Mouse (Mus musculus): Measurements from ENCODE around the gene Htra1. TPM values are rescaled to one million over a fixed set of nuclear protein-coding genes. Genes with fewer than 3 reads are reported as not detected.

The Htra1 gene
- polyA plus RNA-seq, 1 experiment from 2014 or later, result 7.9 TPM

- Histone ChIP-seq H3K4me3 (no peak overlapping the region), H3K9ac (no peak overlapping the region), H3K27ac (no peak overlapping the region), H3K4me2 (replicated peaks) (no peak overlapping the region), H3K9me3 (no peaks in the 10 kb centered on the region), H3K4me1 (0 out of 2 replicates have a peak, but pooled peaks cover 3% of the 10 kb centered on the region), H3K36me3 (no peaks in the 10 kb centered on the region), H3K27me3 (replicated peaks) (no peaks in the 10 kb centered on the region)
- ATAC-seq (ENCODE audit: low FRiP score, low read depth), result no peak
- 88% methylated on average over 10 of the region's 10 CpGs for WGBS
These were observed 17.5 kb downstream of the Htra1 start for GRCm38 (mm10) chr7:130953376-130953775.

- ATAC-seq (ENCODE audit: low FRiP score, low read depth), result no peak
- H3K36me3 ChIP-seq, result no peaks in the 10 kb centered on the region
- 89% methylated on average over 10 of the region's 10 CpGs for WGBS
- 0 out of 2 replicates have a peak, but pooled peaks cover 3% of the 10 kb centered on the region for H3K4me1 ChIP-seq
- H3K4me3 ChIP-seq, result no peak overlapping the region
- H3K9me3 ChIP-seq, result no peaks in the 10 kb centered on the region
- H3K27me3 ChIP-seq (replicated peaks), result no peaks in the 10 kb centered on the region
- H3K27ac ChIP-seq, result no peak overlapping the region
- H3K9ac ChIP-seq, result no peak overlapping the region
- H3K4me2 ChIP-seq (replicated peaks), result no peak overlapping the region
These were observed 18.3 kb downstream of the Htra1 start for GRCm38 (mm10) chr7:130954177-130954601.

GRCm38 (mm10) chr7:130958551-130958950, 22.6 kb downstream of the Htra1 start:
- no peak for ATAC-seq (ENCODE audit: low FRiP score, low read depth)
- H3K4me1 ChIP-seq, result no peaks in the 10 kb centered on the region; the same call in 1 of the 2 replicates
- no peaks in the 10 kb centered on the region for H3K36me3 ChIP-seq
- no peaks in the 10 kb centered on the region for H3K27me3 ChIP-seq (replicated peaks)
- 63% methylated on average over 7 of the region's 7 CpGs for WGBS
- no peak overlapping the region for H3K27ac ChIP-seq
- no peak overlapping the region for H3K4me2 ChIP-seq (replicated peaks)
- H3K9ac ChIP-seq, result no peak overlapping the region
- H3K4me3 ChIP-seq, result no peak overlapping the region
- H3K9me3 ChIP-seq, result no peaks in the 10 kb centered on the region

DNA sequence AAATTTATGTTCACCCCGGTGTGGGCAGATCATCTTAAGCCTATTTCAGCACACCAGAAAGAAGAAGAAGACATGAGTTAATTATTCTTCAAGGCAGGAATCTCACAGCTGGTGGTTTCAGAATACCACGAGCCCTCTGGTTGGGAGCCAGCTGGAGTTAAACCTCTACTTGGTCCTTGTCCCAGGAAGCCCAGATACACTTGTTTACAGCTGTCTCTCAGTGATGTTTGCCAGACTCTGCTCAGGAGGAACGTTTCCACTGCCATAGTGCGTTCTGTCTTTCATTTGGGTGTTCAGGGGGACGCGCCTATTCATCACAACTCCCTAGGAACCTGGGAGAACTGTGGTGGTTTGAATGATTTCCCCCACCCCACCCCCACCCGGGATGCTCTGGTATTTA, 24.0 kb downstream of the Htra1 start:
- Histone ChIP-seq H3K9ac (no peak overlapping the region), H3K4me3 (no peak overlapping the region), H3K4me1 (no peaks in the 10 kb centered on the region; the same call in 1 of the 2 replicates), H3K27me3 (replicated peaks) (no peaks in the 10 kb centered on the region), H3K36me3 (no peaks in the 10 kb centered on the region), H3K9me3 (no peaks in the 10 kb centered on the region), H3K27ac (no peak overlapping the region), H3K4me2 (replicated peaks) (no peak overlapping the region)
- WGBS, result 60% methylated on average over 7 of the region's 7 CpGs
- no peak for ATAC-seq (ENCODE audit: low FRiP score, low read depth)

DNA sequence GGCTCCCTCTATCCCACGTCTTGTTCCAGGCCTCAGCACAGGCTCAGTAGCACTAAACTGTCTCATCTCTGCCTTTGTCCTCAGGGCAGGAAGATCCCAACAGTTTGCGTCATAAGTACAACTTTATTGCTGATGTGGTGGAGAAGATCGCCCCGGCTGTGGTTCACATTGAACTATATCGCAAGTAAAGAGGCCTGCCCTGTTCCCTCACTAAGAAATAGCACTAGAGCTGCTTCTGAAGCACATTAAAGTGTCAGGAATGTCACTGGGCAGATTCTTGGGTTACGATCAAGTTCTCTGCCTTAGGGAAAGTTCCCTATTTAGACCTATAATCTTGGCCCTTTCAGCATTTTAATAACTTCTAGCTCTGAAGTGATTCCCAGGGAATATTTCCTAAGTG, 25.5 kb downstream of the Htra1 start:
- Histone ChIP-seq H3K27me3 (replicated peaks) (no peaks in the 10 kb centered on the region), H3K27ac (no peak overlapping the region), H3K4me1 (no peaks in the 10 kb centered on the region; the same call in 1 of the 2 replicates), H3K4me2 (replicated peaks) (no peak overlapping the region), H3K36me3 (no peaks in the 10 kb centered on the region), H3K4me3 (no peak overlapping the region), H3K9me3 (no peaks in the 10 kb centered on the region), H3K9ac (no peak overlapping the region)
- WGBS, result 89% methylated on average over 6 of the region's 6 CpGs
- ATAC-seq (ENCODE audit: low FRiP score, low read depth), result no peak

GRCm38 (mm10) chr7:130964686-130965085, 28.8 kb downstream of the Htra1 start:
- no peaks in the 10 kb centered on the region for H3K9me3 ChIP-seq
- H3K27me3 ChIP-seq (replicated peaks), result no peaks in the 10 kb centered on the region
- no peak overlapping the region for H3K4me3 ChIP-seq
- H3K27ac ChIP-seq, result no peak overlapping the region
- no peak overlapping the region for H3K9ac ChIP-seq
- ATAC-seq (ENCODE audit: low FRiP score, low read depth), result no peak
- no peak overlapping the region for H3K4me2 ChIP-seq (replicated peaks)
- H3K36me3 ChIP-seq, result no peaks in the 10 kb centered on the region
- H3K4me1 ChIP-seq, result no peaks in the 10 kb centered on the region; the same call in 1 of the 2 replicates
- WGBS, result 75% methylated on average over 5 of the region's 5 CpGs

DNA sequence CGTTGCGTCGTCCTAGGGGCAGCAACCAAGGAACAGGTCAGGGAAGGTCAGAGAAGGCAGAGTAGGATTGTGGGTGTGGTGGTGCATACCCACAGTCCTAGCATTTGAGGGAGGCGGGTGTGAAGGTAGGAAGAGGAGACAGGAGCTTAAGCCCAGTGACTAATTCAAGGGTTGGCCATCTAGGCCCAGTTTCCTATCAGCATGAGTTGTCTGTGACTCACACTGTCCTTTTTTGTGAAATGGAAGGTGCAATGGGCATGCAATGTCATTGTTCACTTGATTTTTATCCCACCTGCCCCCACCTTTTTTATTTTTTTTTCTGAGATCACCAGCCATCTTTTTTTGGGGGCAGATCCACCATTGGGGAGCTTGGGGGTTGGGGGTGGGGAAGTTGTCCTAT, 29.5 kb downstream of the Htra1 start:
- WGBS, result 89% methylated on average over 4 of the region's 4 CpGs
- no peaks in the 10 kb centered on the region for H3K27me3 ChIP-seq (replicated peaks)
- no peaks in the 10 kb centered on the region for H3K36me3 ChIP-seq
- H3K4me2 ChIP-seq (replicated peaks), result no peak overlapping the region
- no peaks in the 10 kb centered on the region for H3K9me3 ChIP-seq
- no peaks in the 10 kb centered on the region for H3K4me1 ChIP-seq
- H3K4me3 ChIP-seq, result no peak overlapping the region
- H3K27ac ChIP-seq, result no peak overlapping the region
- ATAC-seq (ENCODE audit: low FRiP score, low read depth), result no peak
- no peak overlapping the region for H3K9ac ChIP-seq

DNA sequence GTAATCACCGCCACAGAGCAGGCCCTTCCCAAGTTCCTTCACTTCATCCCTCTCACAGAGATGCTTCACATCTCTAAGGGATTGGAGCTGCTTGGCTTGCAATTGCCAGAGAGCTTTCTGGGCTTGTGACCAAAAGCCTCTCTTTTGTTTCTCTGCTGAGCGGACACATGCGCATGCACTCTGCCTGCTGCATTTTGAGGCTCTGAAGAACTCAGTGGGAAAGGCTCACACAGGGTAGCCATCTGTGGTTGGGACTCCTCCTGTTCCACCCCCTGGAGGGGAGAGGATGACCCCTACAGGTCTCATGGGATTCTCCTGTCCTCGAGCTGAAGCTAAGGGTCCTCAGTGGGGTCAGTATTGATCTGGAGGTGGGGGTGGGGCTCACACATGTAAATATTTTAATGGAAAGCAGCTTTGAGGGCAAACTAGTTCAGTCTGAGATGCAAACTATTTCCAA, 30.0 kb downstream of the Htra1 start:
- no peaks in the 10 kb centered on the region for H3K4me1 ChIP-seq
- no peak overlapping the region for H3K27ac ChIP-seq
- WGBS, result 54% methylated on average over 4 of the region's 4 CpGs
- H3K4me3 ChIP-seq, result no peak overlapping the region
- no peaks in the 10 kb centered on the region for H3K27me3 ChIP-seq (replicated peaks)
- no peak for ATAC-seq (ENCODE audit: low FRiP score, low read depth)
- no peak overlapping the region for H3K9ac ChIP-seq
- no peaks in the 10 kb centered on the region for H3K36me3 ChIP-seq
- H3K4me2 ChIP-seq (replicated peaks), result no peak overlapping the region
- H3K9me3 ChIP-seq, result no peaks in the 10 kb centered on the region

DNA sequence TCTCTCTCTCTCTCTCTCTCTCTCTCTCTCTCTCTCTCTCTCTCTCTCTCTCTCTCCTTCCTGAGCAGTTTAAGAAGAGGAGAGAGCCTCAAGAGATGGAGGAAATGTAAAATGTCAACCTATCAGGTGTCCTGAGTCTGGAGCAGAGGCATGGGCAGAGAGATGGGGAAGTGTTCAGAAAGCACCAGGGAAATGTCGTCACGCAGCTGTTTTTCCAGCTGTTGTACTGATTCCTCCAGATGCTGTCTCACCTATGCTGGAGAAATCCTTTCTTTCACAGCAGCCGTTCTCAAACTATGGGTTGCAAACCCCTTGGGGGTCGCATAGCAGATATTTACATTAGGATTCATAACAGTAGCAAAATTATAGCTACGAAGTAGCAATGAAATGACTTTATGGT, 30.5 kb downstream of the Htra1 start:
- no peak overlapping the region for H3K4me3 ChIP-seq
- H3K4me2 ChIP-seq (replicated peaks), result no peak overlapping the region
- no peak overlapping the region for H3K9ac ChIP-seq
- H3K27ac ChIP-seq, result no peak overlapping the region
- H3K4me1 ChIP-seq, result no peaks in the 10 kb centered on the region
- H3K9me3 ChIP-seq, result no peaks in the 10 kb centered on the region
- 75% methylated on average over 5 of the region's 5 CpGs for WGBS
- no peaks in the 10 kb centered on the region for H3K36me3 ChIP-seq
- H3K27me3 ChIP-seq (replicated peaks), result no peaks in the 10 kb centered on the region
- no peak for ATAC-seq (ENCODE audit: low FRiP score, low read depth)

DNA sequence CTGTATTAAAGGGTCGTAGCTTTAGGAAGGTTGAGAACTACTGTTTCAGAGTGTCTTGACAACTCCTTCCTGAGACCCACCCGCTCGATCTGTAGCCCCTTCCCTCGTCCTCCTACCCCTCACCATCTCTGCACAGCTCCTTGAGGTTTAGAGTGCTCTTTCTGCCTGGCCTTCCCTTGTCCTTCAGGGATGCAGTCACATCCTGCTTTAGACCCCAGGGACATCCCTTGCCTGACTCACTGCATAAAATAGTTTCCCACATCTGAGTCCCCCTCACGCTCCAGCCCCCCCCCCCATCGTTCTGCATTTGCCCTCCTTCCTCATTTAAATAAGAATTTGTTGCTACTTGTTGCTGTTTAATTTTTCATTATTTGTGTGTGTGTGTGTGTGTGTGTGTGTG, 31.0 kb downstream of the Htra1 start:
- no peak for ATAC-seq (ENCODE audit: low FRiP score, low read depth)
- Histone ChIP-seq H3K27me3 (replicated peaks) (no peaks in the 10 kb centered on the region), H3K4me2 (replicated peaks) (no peak overlapping the region), H3K27ac (no peak overlapping the region), H3K9me3 (no peaks in the 10 kb centered on the region), H3K9ac (no peak overlapping the region), H3K4me3 (no peak overlapping the region), H3K4me1 (no peaks in the 10 kb centered on the region), H3K36me3 (no peaks in the 10 kb centered on the region)
- WGBS, result 69% methylated on average over 6 of the region's 6 CpGs

DNA sequence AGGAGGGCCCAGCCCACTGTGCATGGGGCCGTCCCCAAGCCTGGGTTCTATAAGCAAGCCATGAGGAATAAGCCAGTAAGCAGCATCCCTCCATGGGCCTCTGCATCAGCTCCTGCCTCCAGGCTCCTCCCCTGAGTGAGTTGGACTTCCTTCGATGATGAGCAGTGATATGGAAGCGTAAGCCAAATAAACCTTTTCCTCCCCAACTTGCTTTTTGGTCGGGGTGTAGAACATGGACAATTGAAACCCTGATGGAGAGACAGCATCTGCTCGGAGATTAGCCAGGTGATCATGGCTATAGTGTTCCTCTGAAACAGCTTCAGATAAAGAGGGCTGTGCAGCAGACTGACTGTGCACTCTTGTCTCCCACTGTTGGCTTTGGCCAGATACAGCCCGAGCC, 32.0 kb downstream of the Htra1 start:
- Histone ChIP-seq H3K9ac (no peak overlapping the region), H3K4me3 (no peak overlapping the region), H3K9me3 (no peaks in the 10 kb centered on the region), H3K36me3 (no peaks in the 10 kb centered on the region), H3K27ac (no peak overlapping the region), H3K4me2 (replicated peaks) (no peak overlapping the region), H3K4me1 (no peaks in the 10 kb centered on the region), H3K27me3 (replicated peaks) (no peaks in the 10 kb centered on the region)
- no peak for ATAC-seq (ENCODE audit: low FRiP score, low read depth)
- 93% methylated on average over 6 of the region's 6 CpGs for WGBS

DNA sequence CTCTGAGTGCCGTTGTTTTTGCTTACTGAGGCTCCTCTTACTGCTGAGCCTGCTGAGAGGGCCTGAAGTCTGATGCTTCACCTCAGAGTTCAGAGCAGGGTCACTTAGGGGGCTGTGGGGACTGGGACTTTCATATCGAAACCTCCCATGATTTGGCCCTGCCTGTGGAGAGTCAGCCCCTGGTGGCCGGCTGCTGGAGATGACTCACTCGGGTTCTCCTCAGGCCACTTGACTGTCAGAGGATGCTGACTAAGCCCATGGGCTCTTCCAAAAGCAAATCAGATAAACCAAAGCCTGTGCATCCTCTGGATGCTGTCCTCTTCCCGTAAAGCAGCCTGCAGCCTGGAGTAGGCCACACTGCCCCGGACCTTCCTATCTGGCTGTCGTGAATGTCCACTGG, 32.6 kb downstream of the Htra1 start:
- ATAC-seq (ENCODE audit: low FRiP score, low read depth), result no peak
- Histone ChIP-seq H3K4me3 (no peak overlapping the region), H3K36me3 (no peaks in the 10 kb centered on the region), H3K4me2 (replicated peaks) (no peak overlapping the region), H3K9me3 (no peaks in the 10 kb centered on the region), H3K9ac (no peak overlapping the region), H3K27me3 (replicated peaks) (no peaks in the 10 kb centered on the region), H3K27ac (no peak overlapping the region), H3K4me1 (no peaks in the 10 kb centered on the region)
- 70% methylated on average over 7 of the region's 7 CpGs for WGBS

GRCm38 (mm10) chr7:130969076-130969475, 33.2 kb downstream of the Htra1 start:
- Histone ChIP-seq H3K4me2 (replicated peaks) (no peak overlapping the region), H3K4me1 (no peaks in the 10 kb centered on the region), H3K27me3 (replicated peaks) (no peaks in the 10 kb centered on the region), H3K4me3 (no peak overlapping the region), H3K9me3 (no peaks in the 10 kb centered on the region), H3K27ac (no peak overlapping the region), H3K36me3 (no peaks in the 10 kb centered on the region), H3K9ac (no peak overlapping the region)
- ATAC-seq (ENCODE audit: low FRiP score, low read depth), result no peak
- WGBS, result 92% methylated on average over 5 of the region's 5 CpGs
